Comparison of ENCODE assay signal across 24 mouse cellular contexts in genomic region chr5:34419188-34419587, GRCm38 (mm10).
"Had no signal": no experiment of that assay in that cellular context is flagged by ENCODE, and none has a peak within 500 bp of the region (broad histone marks: within the 10 kb centered on the region; RNA-seq: fewer than 3 reads in every experiment).

No protein-coding gene starts in this region.

- H3K4me2 ChIP-seq: heart, embryonic 12.5 days; hindbrain, embryonic 12.5 days; hindbrain, embryonic 14.5 days; intestine, embryonic 15.5 days; limb, embryonic 12.5 days; liver, embryonic 11.5 days; liver, embryonic 13.5 days had no signal

- H3K4me3 ChIP-seq: heart, embryonic 10.5 days; heart, embryonic 12.5 days; hindbrain, embryonic 10.5 days; hindbrain, embryonic 12.5 days; intestine, embryonic 15.5 days; layer of hippocampus, adult 2 months; left cerebral cortex, adult 2 months; limb, embryonic 10.5 days; limb, embryonic 12.5 days; liver, embryonic 13.5 days had no signal

- H3K27me3 ChIP-seq: heart, embryonic 12.5 days; hindbrain, embryonic 12.5 days; intestine, embryonic 15.5 days; limb, embryonic 12.5 days; liver, embryonic 13.5 days had no signal

- ATAC-seq: hindbrain, embryonic 16.5 days; inflammation-experienced regulatory T-cells, adult 6 months; intestine, embryonic 15.5 days; intestine, postnatal 0 days had no signal

- H3K27ac ChIP-seq: heart, embryonic 10.5 days; hindbrain, embryonic 10.5 days; hindbrain, embryonic 12.5 days; hindbrain, embryonic 14.5 days; intestine, embryonic 15.5 days; layer of hippocampus, adult 2 months; left cerebral cortex, adult 2 months; limb, embryonic 10.5 days; limb, embryonic 12.5 days; liver, embryonic 13.5 days had no signal

- H3K9me3 ChIP-seq: heart, embryonic 10.5 days; heart, embryonic 12.5 days; hindbrain, embryonic 10.5 days; hindbrain, embryonic 12.5 days; intestine, embryonic 15.5 days; limb, embryonic 10.5 days; limb, embryonic 12.5 days; liver, embryonic 13.5 days had no signal

- DNase-seq: gastrocnemius, postnatal 25 days; heart, postnatal 10 days; heart, postnatal 4 days; kidney, adult 18-20 months; kidney, adult 8-10 months; kidney, postnatal 10 days; kidney, postnatal 25 days; kidney, postnatal 4 days; liver; liver, embryonic 13.5 days had no signal

- H3K4me1 ChIP-seq: hindbrain, embryonic 10.5 days; hindbrain, embryonic 12.5 days; intestine, embryonic 15.5 days; limb, embryonic 10.5 days; limb, embryonic 12.5 days had no signal

- H3K9ac ChIP-seq: heart, embryonic 12.5 days; hindbrain, embryonic 12.5 days; hindbrain, embryonic 14.5 days; intestine, embryonic 15.5 days; limb, embryonic 12.5 days; liver, embryonic 13.5 days had no signal
